ENCODE assay signal across 23 mouse cellular contexts in genomic region chr3:94688698-94689097, GRCm38 (mm10). TPM values are rescaled to one million over a fixed set of nuclear protein-coding genes. Genes with fewer than 3 reads are reported as not detected.
A peak's percentile ranks its signal among the peaks of the same experiment; 100 is the strongest.
DNase-seq lines count a peak whose midpoint lies in the region; TF ChIP-seq lines count a peak whose summit lies in the region.
"Not testable (repeated sequence)": the region's sequence is repeated elsewhere in the genome, so short reads cannot be mapped to it uniquely, and the experiment has no call there.
"Had no signal": no experiment of that assay in that cellular context is flagged by ENCODE, and none has a peak within 500 bp of the region (broad histone marks: within the 10 kb centered on the region; RNA-seq: fewer than 3 reads in every experiment).

No protein-coding gene starts in this region.

- not testable (repeated sequence) for TF ChIP-seq CTCF in kidney, adult 2 months (conservative IDR thresholded peaks at IDR 0.05; ENCODE audit: insufficient read depth, insufficient read length, low read depth, low read length); liver, adult 2 months (IDR thresholded peaks at IDR 0.05; ENCODE audit: low read depth, low read length)

- H3K4me1 ChIP-seq in kidney, adult 2 months (ENCODE audit: control insufficient read depth, insufficient read depth, low read length): not testable (repeated sequence)
- peaks cover 27% of the 10 kb centered on the region for H3K4me1 ChIP-seq in liver, adult 2 months (ENCODE audit: control insufficient read depth, insufficient read depth, low read length)

- not testable (repeated sequence) for H3K9ac ChIP-seq in liver, adult 2 months (ENCODE audit: low read depth, low read length)

- H3K27me3 ChIP-seq in kidney, adult 2 months (replicated peaks; ENCODE audit: control insufficient read depth, insufficient read depth, low read length); liver, adult 2 months (ENCODE audit: control insufficient read depth, insufficient read depth, low read length): not testable (repeated sequence)

- TF ChIP-seq POLR2A in kidney, adult 2 months (IDR thresholded peaks at IDR 0.05; ENCODE audit: low read depth, low read length); liver, adult 2 months (IDR thresholded peaks at IDR 0.05; ENCODE audit: extremely low read depth, insufficient read depth, low read length): not testable (repeated sequence)

- H3K27ac ChIP-seq in kidney, adult 2 months (ENCODE audit: insufficient read depth, low read depth, low read length); liver, adult 2 months (replicated peaks; ENCODE audit: insufficient read depth, low read depth, low read length): not testable (repeated sequence)

- not testable (repeated sequence) for H3K4me3 ChIP-seq in kidney, adult 2 months (ENCODE audit: insufficient read depth, low read depth, low read length); liver, adult 2 months (ENCODE audit: insufficient read depth, low read depth, low read length)

- 46% methylated on average over 3 of the region's 3 CpGs for WGBS in kidney, adult 2 months
- 33% methylated on average over 3 of the region's 3 CpGs for WGBS in liver, adult 2 months

- DNase-seq in kidney, adult 2 months: peak; percentile 79
- DNase-seq in kidney, adult 8-10 months: peak; percentile 40 to 43
- peak; percentile 78 for DNase-seq in kidney, adult 9 months
- DNase-seq in kidney, postnatal 25 days: peak; percentile 26 to 32
- DNase-seq in kidney, postnatal 36 days: peak; percentile 32 to 42
- peak; percentile 78 for DNase-seq in liver, adult 2 months (ENCODE audit: extremely low read depth, low read depth, low spot score)

- not testable (repeated sequence) for H3K79me2 ChIP-seq in liver, adult 2 months (ENCODE audit: control insufficient read depth, insufficient read depth, low read length)

- H3K36me3 ChIP-seq in kidney, adult 2 months (ENCODE audit: control insufficient read depth, insufficient read depth, low read length); liver, adult 2 months (ENCODE audit: control insufficient read depth, insufficient read depth, low read length): not testable (repeated sequence)

RNA-seq across cellular contexts. Expression of gene Selenbp2, which starts 4.7 kb away (rescaled TPM):
- polyA plus RNA-seq in kidney, adult 2 months (2012; rRNA removed): 22.6 and 26.7 TPM in 2 replicates
- total RNA-seq in liver, adult 2 months (2014; rRNA removed): 57.4 and 86.2 TPM in 2 replicates
- 24.5 and 148 TPM in 2 replicates for polyA plus RNA-seq in liver, adult 2 months (2012; rRNA removed)
- total RNA-seq: CH12.LX, ES-E14 had no signal
- polyA plus RNA-seq: activated CD4-positive, CD25-positive, alpha-beta regulatory T cell, adult 4 months; C2C12; CD4-positive, CD25-positive, alpha-beta regulatory T cell, adult 4 months had no signal

RNA-seq across cellular contexts. Expression of gene Tuft1, which starts 30.0 kb away (rescaled TPM):
- 15.3 and 15.9 TPM in 2 replicates for polyA plus RNA-seq in kidney, adult 2 months (2012; rRNA removed)
- total RNA-seq in liver, adult 2 months (2014; rRNA removed): 2.1 and 2.6 TPM in 2 replicates
- 2.6 and 7.3 TPM in 2 replicates for polyA plus RNA-seq in liver, adult 2 months (2012; rRNA removed)

RNA-seq across cellular contexts. Expression of gene Gm10972, which starts 45.8 kb away (rescaled TPM):
- polyA plus RNA-seq in kidney, adult 2 months (2012; rRNA removed): not detected in 2 replicates
- total RNA-seq in liver, adult 2 months (2014; rRNA removed): not detected in 2 replicates
- polyA plus RNA-seq in liver, adult 2 months (2012; rRNA removed): not detected in 2 replicates
- total RNA-seq: adrenal gland, adult 18-20 months; adrenal gland, adult 2 months; adrenal gland, adult 8-10 months; adrenal gland, postnatal 10 days; adrenal gland, postnatal 14 days; adrenal gland, postnatal 25 days; adrenal gland, postnatal 36 days; adrenal gland, postnatal 4 days; CH12.LX; ES-E14; G1E; MEL had no signal
- polyA plus RNA-seq: activated CD4-positive, CD25-positive, alpha-beta regulatory T cell, adult 4 months; adrenal gland, adult 2 months; brain, embryonic 14.5 days; C2C12; CD4-positive, CD25-positive, alpha-beta regulatory T cell, adult 4 months; G1E; Patski had no signal

Comparison
In these comparisons a context has a peak if more than half of its experiments do, and no peak if none do; other contexts are left out.
1. DNase-seq: peak in every context shown above with its lines; median percentile 79 in kidney, adult 2 months; 78 in kidney, adult 9 months; 78 in liver, adult 2 months; 42 in kidney, adult 8-10 months; 37 in kidney, postnatal 36 days; 29 in kidney, postnatal 25 days.